ENCODE assay signal across 25 mouse cellular contexts in the genomic region with DNA sequence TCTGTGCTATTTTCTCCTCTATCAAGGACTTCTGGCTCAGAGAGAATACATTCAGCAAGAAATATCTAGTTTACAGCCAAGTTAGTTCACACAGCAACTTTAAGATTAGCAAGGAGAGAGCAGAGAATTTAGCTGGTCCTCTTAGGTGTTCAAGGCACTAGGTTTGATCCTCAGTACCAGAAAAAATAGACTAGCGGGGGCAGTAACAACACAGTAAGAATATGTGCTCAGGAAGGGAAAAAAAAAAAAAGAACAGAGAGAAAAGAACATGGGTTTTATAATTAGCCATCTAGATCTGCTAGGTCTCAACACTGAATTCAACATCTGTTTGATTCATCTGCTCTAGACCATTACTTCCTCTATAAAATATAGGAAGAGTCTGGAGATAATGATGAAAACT.
"Had no signal": no experiment of that assay in that cellular context is flagged by ENCODE, and none has a peak within 500 bp of the region (broad histone marks: within the 10 kb centered on the region; RNA-seq: fewer than 3 reads in every experiment).

No protein-coding gene starts in this region.

- H3K9me3 ChIP-seq: heart, embryonic 10.5 days; heart, embryonic 12.5 days; hindbrain, embryonic 10.5 days; hindbrain, embryonic 12.5 days; intestine, embryonic 15.5 days; limb, embryonic 10.5 days; limb, embryonic 12.5 days; liver, embryonic 12.5 days had no signal

- H3K4me3 ChIP-seq: heart, embryonic 10.5 days; heart, embryonic 12.5 days; hindbrain, embryonic 10.5 days; hindbrain, embryonic 12.5 days; intestine, embryonic 15.5 days; left cerebral cortex, adult 2 months; limb, embryonic 10.5 days; limb, embryonic 12.5 days; liver, embryonic 12.5 days had no signal

- H3K27ac ChIP-seq: heart, embryonic 10.5 days; hindbrain, embryonic 10.5 days; hindbrain, embryonic 12.5 days; hindbrain, embryonic 14.5 days; intestine, embryonic 15.5 days; left cerebral cortex, adult 2 months; limb, embryonic 10.5 days; limb, embryonic 12.5 days; liver, embryonic 12.5 days; liver, embryonic 14.5 days had no signal

- H3K9ac ChIP-seq: heart, embryonic 12.5 days; hindbrain, embryonic 12.5 days; hindbrain, embryonic 14.5 days; intestine, embryonic 15.5 days; limb, embryonic 12.5 days; liver, embryonic 12.5 days; liver, embryonic 14.5 days had no signal

- ATAC-seq: hindbrain, embryonic 16.5 days; inflammation-experienced regulatory T-cells, adult 6 months; intestine, embryonic 15.5 days; intestine, postnatal 0 days; liver, embryonic 12.5 days had no signal

- H3K27me3 ChIP-seq: heart, embryonic 12.5 days; hindbrain, embryonic 12.5 days; intestine, embryonic 15.5 days; limb, embryonic 12.5 days; liver, embryonic 12.5 days had no signal

- DNase-seq: gastrocnemius, postnatal 14 days; gastrocnemius, postnatal 36 days; heart, adult 18-20 months; heart, postnatal 10 days; heart, postnatal 4 days; kidney, adult 18-20 months; kidney, adult 8-10 months; kidney, postnatal 10 days; kidney, postnatal 25 days; kidney, postnatal 4 days; liver had no signal

- H3K4me1 ChIP-seq: hindbrain, embryonic 10.5 days; hindbrain, embryonic 12.5 days; intestine, embryonic 15.5 days; limb, embryonic 10.5 days; limb, embryonic 12.5 days; liver, embryonic 12.5 days had no signal

- H3K36me3 ChIP-seq: intestine, embryonic 15.5 days had no signal
